9 mouse cellular contexts compared by ENCODE assay signal in genomic region chr10:99284918-99285317, GRCm38 (mm10). TPM values are rescaled to one million over a fixed set of nuclear protein-coding genes. Genes with fewer than 3 reads are reported as not detected.
DNase-seq lines count a peak whose midpoint lies in the region; ATAC-seq lines count a peak whose summit lies in the region.
"Had no signal": no experiment of that assay in that cellular context is flagged by ENCODE, and none has a peak within 500 bp of the region (broad histone marks: within the 10 kb centered on the region; RNA-seq: fewer than 3 reads in every experiment).

No protein-coding gene starts in this region.

- 47% methylated on average over 9 of the region's 9 CpGs for WGBS in kidney, embryonic 15.5 days

- no peak overlapping the region for H3K9ac ChIP-seq in kidney, embryonic 15.5 days
- H3K9ac ChIP-seq: forebrain, embryonic 13.5 days had no signal

- H3K4me2 ChIP-seq in kidney, embryonic 15.5 days = no peak overlapping the region
- H3K4me2 ChIP-seq: forebrain, embryonic 13.5 days had no signal

- H3K4me1 ChIP-seq in kidney, embryonic 15.5 days = peaks cover 31% of the 10 kb centered on the region

- peak overlapping the region; percentile 65; the same call in 1 of the 2 replicates for H3K27ac ChIP-seq in kidney, embryonic 15.5 days
- H3K27ac ChIP-seq: forebrain, embryonic 13.5 days had no signal

- ATAC-seq in kidney, embryonic 15.5 days (replicated peaks; ENCODE audit: low FRiP score) = no peak

- DNase-seq in kidney, adult 9 months = no peak
- DNase-seq in MEL-GATA-1-ER (ENCODE audit: extremely low read depth, low read depth) = peak; percentile 47
- peak; percentile 49 to 64 for DNase-seq in frontal cortex, postnatal 10 days (ENCODE audit: low spot score in 2 of 2)
- DNase-seq in right cerebral cortex, adult 2 months (ENCODE audit: low spot score in 2 of 2) = peak; percentile 74 to 77
- no peak for DNase-seq in retina, embryonic 14.5 days (ENCODE audit: low spot score)
- DNase-seq in urinary bladder, adult 18-20 months (ENCODE audit: low spot score in 2 of 2) = no peak
- DNase-seq: cerebellum, adult 11-12 months had no signal

- H3K27me3 ChIP-seq in kidney, embryonic 15.5 days = no peaks in the 10 kb centered on the region

- H3K36me3 ChIP-seq in kidney, embryonic 15.5 days = no peaks in the 10 kb centered on the region

- no peak overlapping the region for H3K4me3 ChIP-seq in kidney, embryonic 15.5 days (replicated peaks)
- H3K4me3 ChIP-seq: forebrain, embryonic 13.5 days had no signal

- H3K9me3 ChIP-seq in kidney, embryonic 15.5 days (replicated peaks) = no peaks in the 10 kb centered on the region
- H3K9me3 ChIP-seq: forebrain, embryonic 13.5 days had no signal

RNA-seq across cellular contexts. Expression of gene Dusp6, which starts 21.9 kb away (rescaled TPM):
- 85.7 and 88.7 TPM in 2 replicates for polyA plus RNA-seq in kidney, embryonic 15.5 days (2015; fragmentation: Nextera tagmentation; extraction: Ambion mirVana)

Comparison
In these comparisons a context has a peak if more than half of its experiments do, and no peak if none do; other contexts are left out.
1. DNase-seq: peak in MEL-GATA-1-ER (single experiment), frontal cortex, postnatal 10 days (2 of 2) and right cerebral cortex, adult 2 months (2 of 2); none in kidney, adult 9 months (single experiment), retina, embryonic 14.5 days (single experiment) and urinary bladder, adult 18-20 months (0 of 2).